Mouse (Mus musculus): ENCODE data around the gene Adgrv1.

Adgrv1 gene

DNA sequence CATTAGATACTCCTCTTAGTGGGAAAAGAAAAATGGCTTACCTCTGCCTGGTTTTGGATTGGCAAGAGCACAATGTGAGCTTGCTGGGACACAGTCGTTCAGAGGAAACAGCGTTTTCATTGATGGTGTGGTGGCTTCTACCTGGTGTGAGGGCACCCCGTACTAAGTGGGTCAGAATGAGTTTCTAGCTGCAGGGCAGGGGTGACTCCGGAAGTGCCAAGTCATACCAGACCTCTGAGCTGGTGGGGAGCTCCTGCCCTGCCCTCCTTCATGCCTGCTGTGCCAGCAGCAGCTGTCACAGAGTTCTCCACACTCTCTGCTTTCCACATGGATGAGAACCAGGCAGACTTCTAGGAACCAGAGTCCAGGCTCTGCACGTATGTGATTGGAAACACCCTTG lies 582.0 kb downstream of the Adgrv1 start:
- DNase-seq (ENCODE audit: low spot score): no peak

DNA sequence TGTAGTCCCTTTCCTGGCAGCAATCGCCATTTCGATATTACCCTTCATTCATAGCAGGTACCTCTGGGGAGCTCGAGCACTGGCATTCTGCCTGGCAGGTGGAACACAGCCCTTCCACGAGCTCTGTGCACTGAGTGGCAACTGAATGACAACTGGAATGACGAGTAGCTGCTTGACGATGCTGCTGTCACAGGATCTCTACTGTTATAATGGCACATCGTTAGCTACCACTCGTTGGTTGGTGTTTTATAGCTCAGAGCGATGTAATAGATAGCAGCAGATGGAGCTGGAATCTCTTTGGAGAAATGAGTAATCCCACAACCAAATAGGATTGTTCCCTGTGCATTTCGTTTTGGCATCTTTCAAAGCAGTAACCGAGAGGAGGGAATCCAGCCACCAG lies 587.6 kb downstream of the Adgrv1 start:
- no peak for DNase-seq (ENCODE audit: low spot score)
